Mouse (Mus musculus) liver, embryonic 14.5 days (tissue): Measurements from ENCODE around the gene Csnk2a1. TPM values are rescaled to one million over a fixed set of nuclear protein-coding genes. Genes with fewer than 3 reads are reported as not detected.

ENCODE experiments used
- ATAC-seq: fragments of 200-750 bp; cut with Nextera tagmentation; 2 replicates; pipeline ENCODE4 v1.8.0; 2017; ENCODE audit warnings: moderate number of reproducible peaks, mild to moderate bottlenecking, moderate library complexity; ENCODE audit not compliant: insufficient read depth
- DNase-seq, 3 experiments: peaks; one replicate each; pipeline ENCODE4 v3.0.0-alpha.2; 2012 to 2013; ENCODE audit warnings: low read depth in 3 of 3, low spot score in 3 of 3
- H3K27ac ChIP-seq: fragments of 300-500 bp; sonication (generic); 2 replicates; pipeline ENCODE4 v1.5.1; 2014; ENCODE audit warnings: moderate library complexity, mild to moderate bottlenecking, control low read depth, inconsistent platforms
- H3K27me3 ChIP-seq: fragments of 300-500 bp; sonication (generic); 2 replicates; pipeline ENCODE4 v1.6.1; 2014; ENCODE audit warnings: mild to moderate bottlenecking, low read length, moderate library complexity; ENCODE audit not compliant: control insufficient read depth, insufficient read depth
- H3K36me3 ChIP-seq: fragments of 300-500 bp; sonication (generic); replicated peaks from 2 replicates; pipeline ENCODE4 v1.6.1; 2014; ENCODE audit warnings: low read depth; ENCODE audit not compliant: control insufficient read depth, insufficient read depth
- H3K4me1 ChIP-seq, 2 experiments: fragments of 200-500 bp in 1 of 2; fragments of 300-500 bp in 1 of 2; sonication (generic) in 1 of 2; replicated peaks; 2 replicates each; pipeline ENCODE4 v1.6.1; 2012 to 2014; ENCODE audit warnings: antibody characterized with exemption in 1 of 2, inconsistent platforms in 1 of 2, low read length in 1 of 2; ENCODE audit not compliant: control insufficient read depth in 2 of 2, insufficient read depth in 2 of 2
- H3K4me2 ChIP-seq: fragments of 300-500 bp; sonication (generic); 2 replicates; pipeline ENCODE4 v1.6.1; 2014; ENCODE audit warnings: low read depth, mild to moderate bottlenecking, control low read depth, moderate library complexity
- H3K4me3 ChIP-seq, 2 experiments: fragments of 200-500 bp in 1 of 2; fragments of 300-500 bp in 1 of 2; sonication (generic) in 1 of 2; 2 replicates each; pipeline ENCODE4 v1.5.1; 2012 to 2014; ENCODE audit warnings: low read depth in 2 of 2, low read length in 2 of 2, mild to moderate bottlenecking in 2 of 2, control low read depth in 1 of 2, inconsistent platforms in 1 of 2, moderate library complexity in 1 of 2; ENCODE audit not compliant: insufficient read depth in 1 of 2
- H3K9ac ChIP-seq: fragments of 300-500 bp; sonication (generic); replicated peaks from 2 replicates; pipeline ENCODE4 v1.6.1; 2014; ENCODE audit warnings: mild to moderate bottlenecking, control low read depth, moderate library complexity
- H3K9me3 ChIP-seq: fragments of 300-500 bp; sonication (generic); 2 replicates; pipeline ENCODE4 v1.6.1; 2016; ENCODE audit warnings: low read length, mixed read lengths; ENCODE audit not compliant: control insufficient read depth
- CTCF ChIP-seq: IDR thresholded peaks from 2 replicates; pipeline ENCODE4 v1.5.1; 2016; ENCODE audit warnings: antibody characterized with exemption, low read depth, control low read depth
- EP300 ChIP-seq: IDR thresholded peaks from 2 replicates; pipeline ENCODE4 v1.6.1; 2016; ENCODE audit warnings: antibody characterized with exemption, low read depth
- WGBS: fragments of 180-500 bp; shearing (Covaris S2); extraction: QIAGEN DNeasy Blood & Tissue Kit; methylation state at CpG from one replicate; pipeline ENCODE4 v1.1.7; 2014; ENCODE audit not compliant: insufficient replicate concordance; 5-methylcytosine and 5-hydroxymethylcytosine counted together
- polyA plus RNA-seq, 2 experiments: library from polyadenylated mRNA; depleted of rRNA in 1 of 2; stranded (reverse) in 1 of 2; unstranded in 1 of 2; fragments of >200 nt; fragmentation: Nextera tagmentation in 1 of 2; extraction: Ambion mirVana in 1 of 2; gene quantifications; 2 replicates each; pipeline versions ENCODE4 v1.2.1 to v1.2.3; 2012 to 2014

Gene Csnk2a1
- polyA plus RNA-seq, 2 experiments, result 22.7 to 43.2 TPM

GRCm38 (mm10) chr2:152230046-152230445, 3.4 kb downstream of the Csnk2a1 start:
- Histone ChIP-seq H3K9ac (no peak overlapping the region), H3K4me1 (peaks cover 6 to 14% of the 10 kb centered on the region in 2 experiments), H3K36me3 (peaks cover 3% of the 10 kb centered on the region; the same call in 1 of the 2 replicates), H3K27me3 (no peaks in the 10 kb centered on the region), H3K4me2 (no peak overlapping the region), H3K27ac (no peak overlapping the region), H3K9me3 (no peaks in the 10 kb centered on the region), H3K4me3 (no peak overlapping the region)
- no peak for ATAC-seq
- no peak for DNase-seq
- no peak for TF ChIP-seq CTCF
- no peak for TF ChIP-seq EP300

- Histone ChIP-seq H3K27me3 (no peaks in the 10 kb centered on the region), H3K4me1 (no peaks in the 10 kb centered on the region), H3K4me2 (no peak overlapping the region), H3K4me3 (no peak overlapping the region), H3K27ac (no peak overlapping the region), H3K36me3 (peaks cover 23% of the 10 kb centered on the region), H3K9ac (no peak overlapping the region), H3K9me3 (no peaks in the 10 kb centered on the region)
- WGBS, result 62% methylated on average over 1 of the region's 1 CpGs
- TF ChIP-seq EP300 (no peak), CTCF (no peak)
- DNase-seq (no peak), ATAC-seq (no peak)
These were observed 11.3 kb downstream of the Csnk2a1 start for GRCm38 (mm10) chr2:152237926-152238325.

GRCm38 (mm10) chr2:152240580-152240979, 13.9 kb downstream of the Csnk2a1 start:
- Histone ChIP-seq H3K9me3 (no peaks in the 10 kb centered on the region), H3K36me3 (peaks cover 19% of the 10 kb centered on the region), H3K4me3 (no peak overlapping the region), H3K4me1 (no peaks in the 10 kb centered on the region), H3K27me3 (no peaks in the 10 kb centered on the region), H3K9ac (no peak overlapping the region), H3K27ac (no peak overlapping the region), H3K4me2 (no peak overlapping the region)
- 47% methylated on average over 2 of the region's 2 CpGs for WGBS
- DNase-seq (no peak), ATAC-seq (no peak)
- TF ChIP-seq EP300, result no peak
- no peak for TF ChIP-seq CTCF

GRCm38 (mm10) chr2:152247213-152247612, 20.6 kb downstream of the Csnk2a1 start:
- Histone ChIP-seq H3K27me3 (no peaks in the 10 kb centered on the region), H3K9me3 (no peaks in the 10 kb centered on the region), H3K4me3 (no peak overlapping the region), H3K4me1 (no peaks in the 10 kb centered on the region), H3K27ac (no peak overlapping the region), H3K36me3 (peaks cover 12% of the 10 kb centered on the region), H3K4me2 (no peak overlapping the region), H3K9ac (no peak overlapping the region)
- DNase-seq (no peak), ATAC-seq (no peak)
- 70% methylated on average over 1 of the region's 1 CpGs for WGBS
- TF ChIP-seq CTCF (no peak), EP300 (no peak)

GRCm38 (mm10) chr2:152250511-152250910, 23.9 kb downstream of the Csnk2a1 start:
- H3K4me1 ChIP-seq, result no peaks in the 10 kb centered on the region
- peaks cover 35% of the 10 kb centered on the region for H3K36me3 ChIP-seq

More at GRCm38 (mm10) chr2:152250511-152250910, 23.9 kb downstream of the Csnk2a1 start:
- H3K4me3 ChIP-seq, result no peak overlapping the region
- no peak overlapping the region for H3K27ac ChIP-seq
- TF ChIP-seq EP300 (no peak), CTCF (no peak)
- no peak overlapping the region for H3K4me2 ChIP-seq
- 74% methylated on average over 2 of the region's 4 CpGs for WGBS
- H3K27me3 ChIP-seq, result no peaks in the 10 kb centered on the region
- H3K9ac ChIP-seq, result no peak overlapping the region
- H3K9me3 ChIP-seq, result no peaks in the 10 kb centered on the region
- DNase-seq (no peak), ATAC-seq (no peak)
